Mouse (Mus musculus): ENCODE results near the gene Cyp2u1. TPM values are rescaled to one million over a fixed set of nuclear protein-coding genes. Genes with fewer than 3 reads are reported as not detected.

The Cyp2u1 gene
- polyA plus RNA-seq, 1 experiment from 2014 or later = 8.4 TPM

DNA sequence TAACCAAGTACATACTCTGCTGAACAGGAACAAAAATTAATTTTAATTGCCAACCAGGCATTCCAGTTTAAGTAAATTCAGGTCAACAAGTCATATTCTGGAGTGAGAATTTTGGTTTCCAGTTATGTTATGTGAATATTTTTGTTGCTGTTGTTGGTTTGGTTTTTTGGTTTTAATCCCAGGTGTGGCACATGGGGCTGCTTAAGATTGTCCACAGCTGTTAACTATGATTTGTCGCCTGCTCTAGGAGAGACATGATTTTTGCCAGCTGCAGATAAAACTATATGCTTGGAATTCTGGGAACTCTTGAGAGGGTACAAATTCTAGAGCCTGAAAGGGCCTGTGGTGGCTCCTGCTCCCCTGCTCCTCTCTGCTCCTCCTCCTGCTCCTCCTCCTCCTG is 14.1 kb upstream of the Cyp2u1 start:
- no peaks in the 10 kb centered on the region for H3K9me3 ChIP-seq (replicated peaks; ENCODE audit: control insufficient read depth, low read length)
- ATAC-seq (replicated peaks; ENCODE audit: insufficient number of reproducible peaks, low FRiP score, low TSS enrichment) = no peak
- WGBS (ENCODE audit: insufficient replicate concordance) = 86% methylated on average over 1 of the region's 1 CpGs
- H3K4me3 ChIP-seq (ENCODE audit: low read depth, low read length) = no peak overlapping the region
- H3K27ac ChIP-seq (ENCODE audit: low read depth, low read length) = no peak overlapping the region
- no peaks in the 10 kb centered on the region for H3K36me3 ChIP-seq (ENCODE audit: control insufficient read depth, insufficient read depth, low read length)
- no peaks in the 10 kb centered on the region for H3K27me3 ChIP-seq (ENCODE audit: control insufficient read depth, insufficient read depth, low read length)
- H3K4me2 ChIP-seq = no peak overlapping the region
- no peak overlapping the region for H3K9ac ChIP-seq (ENCODE audit: low read depth, low read length)
- H3K4me1 ChIP-seq (ENCODE audit: control insufficient read depth, insufficient read depth, low read length) = no peaks in the 10 kb centered on the region

- no peaks in the 10 kb centered on the region for H3K4me1 ChIP-seq (ENCODE audit: control insufficient read depth, insufficient read depth, low read length)
- H3K27ac ChIP-seq (ENCODE audit: low read depth, low read length) = no peak overlapping the region
- ATAC-seq (replicated peaks; ENCODE audit: insufficient number of reproducible peaks, low FRiP score, low TSS enrichment) = no peak; the same call in 1 of the 2 replicates
- WGBS (ENCODE audit: insufficient replicate concordance) = 41% methylated on average over 4 of the region's 4 CpGs
- no peaks in the 10 kb centered on the region for H3K9me3 ChIP-seq (replicated peaks; ENCODE audit: control insufficient read depth, low read length)
- peak overlapping the region; percentile 44 for H3K4me2 ChIP-seq
- H3K36me3 ChIP-seq (ENCODE audit: control insufficient read depth, insufficient read depth, low read length) = no peaks in the 10 kb centered on the region
- H3K9ac ChIP-seq (ENCODE audit: low read depth, low read length) = no peak overlapping the region
- no peak overlapping the region; the same call in 1 of the 2 replicates for H3K4me3 ChIP-seq (ENCODE audit: low read depth, low read length)
- H3K27me3 ChIP-seq (ENCODE audit: control insufficient read depth, insufficient read depth, low read length) = no peaks in the 10 kb centered on the region
Observed at GRCm38 (mm10) chr3:131315957-131316510, 13.0 kb upstream of the Cyp2u1 start.

GRCm38 (mm10) chr3:131312340-131312739 is 9.3 kb upstream of the Cyp2u1 start:
- 58% methylated on average over 9 of the region's 9 CpGs for WGBS (ENCODE audit: insufficient replicate concordance)
- Histone ChIP-seq H3K4me1 (ENCODE audit: control insufficient read depth, insufficient read depth, low read length) (no peaks in the 10 kb centered on the region), H3K36me3 (ENCODE audit: control insufficient read depth, insufficient read depth, low read length) (no peaks in the 10 kb centered on the region), H3K9me3 (replicated peaks; ENCODE audit: control insufficient read depth, low read length) (peaks cover 7% of the 10 kb centered on the region), H3K4me3 (ENCODE audit: low read depth, low read length) (no peak overlapping the region), H3K4me2 (no peak overlapping the region), H3K27me3 (ENCODE audit: control insufficient read depth, insufficient read depth, low read length) (no peaks in the 10 kb centered on the region), H3K9ac (ENCODE audit: low read depth, low read length) (no peak overlapping the region), H3K27ac (ENCODE audit: low read depth, low read length) (no peak overlapping the region)
- no peak for ATAC-seq (replicated peaks; ENCODE audit: insufficient number of reproducible peaks, low FRiP score, low TSS enrichment)

GRCm38 (mm10) chr3:131310572-131310971 is 7.5 kb upstream of the Cyp2u1 start:
- no peak overlapping the region for H3K27ac ChIP-seq (ENCODE audit: low read depth, low read length)
- H3K4me2 ChIP-seq = no peak overlapping the region
- no peak overlapping the region for H3K4me3 ChIP-seq (ENCODE audit: low read depth, low read length)
- H3K9me3 ChIP-seq (replicated peaks; ENCODE audit: control insufficient read depth, low read length) = peaks cover 7% of the 10 kb centered on the region
- H3K36me3 ChIP-seq (ENCODE audit: control insufficient read depth, insufficient read depth, low read length) = no peaks in the 10 kb centered on the region
- no peak for ATAC-seq (replicated peaks; ENCODE audit: insufficient number of reproducible peaks, low FRiP score, low TSS enrichment)
- WGBS (ENCODE audit: insufficient replicate concordance) = 84% methylated on average over 4 of the region's 4 CpGs
- H3K27me3 ChIP-seq (ENCODE audit: control insufficient read depth, insufficient read depth, low read length) = no peaks in the 10 kb centered on the region
- H3K4me1 ChIP-seq (ENCODE audit: control insufficient read depth, insufficient read depth, low read length) = no peaks in the 10 kb centered on the region
- no peak overlapping the region for H3K9ac ChIP-seq (ENCODE audit: low read depth, low read length)

- H3K27ac ChIP-seq (ENCODE audit: low read depth, low read length) = no peak overlapping the region
Observed at GRCm38 (mm10) chr3:131307811-131308210, 4.8 kb upstream of the Cyp2u1 start.

GRCm38 (mm10) chr3:131306255-131306654 is 3.2 kb upstream of the Cyp2u1 start:
- Histone ChIP-seq H3K4me1 (ENCODE audit: control insufficient read depth, insufficient read depth, low read length) (no peaks in the 10 kb centered on the region), H3K36me3 (ENCODE audit: control insufficient read depth, insufficient read depth, low read length) (no peaks in the 10 kb centered on the region), H3K4me3 (ENCODE audit: low read depth, low read length) (no peak overlapping the region), H3K9ac (ENCODE audit: low read depth, low read length) (no peak overlapping the region), H3K27ac (ENCODE audit: low read depth, low read length) (no peak overlapping the region), H3K27me3 (ENCODE audit: control insufficient read depth, insufficient read depth, low read length) (0 out of 2 replicates have a peak, but pooled peaks cover 3% of the 10 kb centered on the region), H3K9me3 (replicated peaks; ENCODE audit: control insufficient read depth, low read length) (peaks cover 7% of the 10 kb centered on the region), H3K4me2 (no peak overlapping the region)
- WGBS (ENCODE audit: insufficient replicate concordance) = 81% methylated on average over 7 of the region's 7 CpGs
- no peak for ATAC-seq (replicated peaks; ENCODE audit: insufficient number of reproducible peaks, low FRiP score, low TSS enrichment)

More at GRCm38 (mm10) chr3:131307811-131308210, 4.8 kb upstream of the Cyp2u1 start:
- ATAC-seq (replicated peaks; ENCODE audit: insufficient number of reproducible peaks, low FRiP score, low TSS enrichment) = no peak
- H3K9ac ChIP-seq (ENCODE audit: low read depth, low read length) = no peak overlapping the region
- H3K36me3 ChIP-seq (ENCODE audit: control insufficient read depth, insufficient read depth, low read length) = no peaks in the 10 kb centered on the region
- H3K4me2 ChIP-seq = no peak overlapping the region
- H3K4me1 ChIP-seq (ENCODE audit: control insufficient read depth, insufficient read depth, low read length) = no peaks in the 10 kb centered on the region
- peaks cover 7% of the 10 kb centered on the region for H3K9me3 ChIP-seq (replicated peaks; ENCODE audit: control insufficient read depth, low read length)
- 81% methylated on average over 3 of the region's 3 CpGs for whole genome bisulfite sequencing (ENCODE audit: insufficient replicate concordance)
- H3K4me3 ChIP-seq (ENCODE audit: low read depth, low read length) = no peak overlapping the region
- H3K27me3 ChIP-seq (ENCODE audit: control insufficient read depth, insufficient read depth, low read length) = 0 out of 2 replicates have a peak, but pooled peaks cover 3% of the 10 kb centered on the region

GRCm38 (mm10) chr3:131303320-131303714 is 290 bp upstream of the Cyp2u1 start:
- H3K9me3 ChIP-seq (replicated peaks; ENCODE audit: control insufficient read depth, low read length) = peaks cover 2% of the 10 kb centered on the region
- H3K4me2 ChIP-seq = peak overlapping the region; percentile 96
- H3K4me3 ChIP-seq (ENCODE audit: low read depth, low read length) = peak overlapping the region; percentile 74
- H3K4me1 ChIP-seq (ENCODE audit: control insufficient read depth, insufficient read depth, low read length) = no peaks in the 10 kb centered on the region
- no peaks in the 10 kb centered on the region for H3K36me3 ChIP-seq (ENCODE audit: control insufficient read depth, insufficient read depth, low read length)
- peak overlapping the region; percentile 62; the same call in 1 of the 2 replicates for H3K9ac ChIP-seq (ENCODE audit: low read depth, low read length)
- H3K27me3 ChIP-seq (ENCODE audit: control insufficient read depth, insufficient read depth, low read length) = 0 out of 2 replicates have a peak, but pooled peaks cover 3% of the 10 kb centered on the region
- WGBS (ENCODE audit: insufficient replicate concordance) = 23% methylated on average over 5 of the region's 5 CpGs
- no peak overlapping the region for H3K27ac ChIP-seq (ENCODE audit: low read depth, low read length)
- ATAC-seq (replicated peaks; ENCODE audit: insufficient number of reproducible peaks, low FRiP score, low TSS enrichment) = no peak

- no peak overlapping the region for H3K9ac ChIP-seq (ENCODE audit: low read depth, low read length)
- H3K4me3 ChIP-seq (ENCODE audit: low read depth, low read length) = no peak overlapping the region
- H3K9me3 ChIP-seq (replicated peaks; ENCODE audit: control insufficient read depth, low read length) = no peaks in the 10 kb centered on the region
- no peaks in the 10 kb centered on the region for H3K36me3 ChIP-seq (ENCODE audit: control insufficient read depth, insufficient read depth, low read length)
- ATAC-seq (replicated peaks; ENCODE audit: insufficient number of reproducible peaks, low FRiP score, low TSS enrichment) = no peak
- 0 out of 2 replicates have a peak, but pooled peaks cover 3% of the 10 kb centered on the region for H3K27me3 ChIP-seq (ENCODE audit: control insufficient read depth, insufficient read depth, low read length)
- no peak overlapping the region for H3K27ac ChIP-seq (ENCODE audit: low read depth, low read length)
- WGBS (ENCODE audit: insufficient replicate concordance) = 12% methylated on average over 6 of the region's 6 CpGs
- H3K4me2 ChIP-seq = no peak overlapping the region
- peaks cover 9% of the 10 kb centered on the region; the same call in 1 of the 2 replicates for H3K4me1 ChIP-seq (ENCODE audit: control insufficient read depth, insufficient read depth, low read length)
Observed at GRCm38 (mm10) chr3:131299908-131300307, 3.1 kb downstream of the Cyp2u1 start.

GRCm38 (mm10) chr3:131299078-131299477 is 3.9 kb downstream of the Cyp2u1 start:
- 76% methylated on average over 9 of the region's 9 CpGs for WGBS (ENCODE audit: insufficient replicate concordance)
- Histone ChIP-seq H3K36me3 (ENCODE audit: control insufficient read depth, insufficient read depth, low read length) (no peaks in the 10 kb centered on the region), H3K27ac (ENCODE audit: low read depth, low read length) (no peak overlapping the region), H3K27me3 (ENCODE audit: control insufficient read depth, insufficient read depth, low read length) (0 out of 2 replicates have a peak, but pooled peaks cover 3% of the 10 kb centered on the region), H3K9me3 (replicated peaks; ENCODE audit: control insufficient read depth, low read length) (no peaks in the 10 kb centered on the region), H3K9ac (ENCODE audit: low read depth, low read length) (no peak overlapping the region), H3K4me3 (ENCODE audit: low read depth, low read length) (no peak overlapping the region), H3K4me1 (ENCODE audit: control insufficient read depth, insufficient read depth, low read length) (peaks cover 9% of the 10 kb centered on the region; the same call in 1 of the 2 replicates), H3K4me2 (no peak overlapping the region)
- no peak for ATAC-seq (replicated peaks; ENCODE audit: insufficient number of reproducible peaks, low FRiP score, low TSS enrichment)

Data from heart, embryonic 11.5 days (tissue).